Mouse (Mus musculus) forebrain, embryonic 12.5 days (tissue): Measurements from ENCODE around the gene Fat1. TPM values are rescaled to one million over a fixed set of nuclear protein-coding genes. Genes with fewer than 3 reads are reported as not detected.
A peak's percentile ranks its signal among the peaks of the same experiment; 100 is the strongest.
"Not testable (repeated sequence)": the region's sequence is repeated elsewhere in the genome, so short reads cannot be mapped to it uniquely, and the experiment has no call there.

Source experiments
- ATAC-seq: fragments of 200-750 bp; cut with Nextera tagmentation; 2 replicates; pipeline ENCODE4 v1.8.0; 2017; ENCODE audit warnings: moderate TSS enrichment; ENCODE audit not compliant: low FRiP score
- H3K27ac ChIP-seq: fragments of 300-500 bp; sonication (generic); 2 replicates; pipeline ENCODE4 v1.5.1; 2016; ENCODE audit warnings: mild to moderate bottlenecking
- H3K27me3 ChIP-seq: fragments of 300-500 bp; sonication (generic); 2 replicates; pipeline ENCODE4 v1.6.1; 2016; ENCODE audit warnings: mild to moderate bottlenecking
- H3K36me3 ChIP-seq: fragments of 300-500 bp; sonication (generic); replicated peaks from 2 replicates; pipeline ENCODE4 v1.6.1; 2016; ENCODE audit warnings: mild to moderate bottlenecking
- H3K4me1 ChIP-seq: fragments of 300-500 bp; sonication (generic); 2 replicates; pipeline ENCODE4 v1.6.1; 2016
- H3K4me2 ChIP-seq: fragments of 300-500 bp; sonication (generic); 2 replicates; pipeline ENCODE4 v1.6.1; 2016; ENCODE audit warnings: mild to moderate bottlenecking, moderate library complexity
- H3K4me3 ChIP-seq: fragments of 300-500 bp; sonication (generic); replicated peaks from 2 replicates; pipeline ENCODE4 v1.5.1; 2016; ENCODE audit warnings: mild to moderate bottlenecking
- H3K9ac ChIP-seq: fragments of 300-500 bp; sonication (generic); 2 replicates; pipeline ENCODE4 v1.6.1; 2016; ENCODE audit warnings: mild to moderate bottlenecking
- H3K9me3 ChIP-seq: fragments of 300-500 bp; sonication (generic); 2 replicates; pipeline ENCODE4 v1.6.1; 2016
- WGBS: fragments of 180-500 bp; shearing (Covaris S2); methylation state at CpG from one replicate; pipeline ENCODE4 v1.1.7; 2016; 5-methylcytosine and 5-hydroxymethylcytosine counted together
- polyA plus RNA-seq: library from polyadenylated mRNA; unstranded; fragments of >200 nt; fragmentation: Nextera tagmentation; extraction: Ambion mirVana; gene quantifications from 2 replicates; pipeline ENCODE4 v1.2.1, GENCODE M21; 2016

The Fat1 gene
- polyA plus RNA-seq, 1 experiment from 2014 or later: 22.2 TPM

DNA sequence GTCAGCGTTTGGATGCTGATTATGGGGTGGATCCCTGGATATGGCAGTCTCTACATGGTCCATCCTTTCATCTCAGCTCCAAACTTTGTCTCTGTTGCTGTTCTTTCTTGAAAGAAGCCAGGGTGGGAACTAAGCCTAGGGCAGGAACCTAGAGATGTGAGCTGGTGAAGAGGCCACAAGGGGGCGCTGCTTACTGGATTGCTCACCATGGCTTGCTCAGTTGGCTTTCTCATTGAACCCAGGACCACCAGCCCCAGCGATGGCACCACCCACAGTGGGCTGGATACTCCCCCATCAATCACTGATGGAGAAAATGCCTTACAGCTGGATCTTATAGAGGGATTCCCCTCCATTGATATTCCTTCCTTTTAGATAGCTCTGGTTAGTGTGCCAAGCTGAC, 121.6 kb downstream of the Fat1 start:
- H3K9ac ChIP-seq: no peak overlapping the region
- H3K27ac ChIP-seq: no peak overlapping the region
- H3K4me2 ChIP-seq: no peak overlapping the region
- 17% methylated on average over 3 of the region's 3 CpGs for WGBS
- H3K9me3 ChIP-seq: no peaks in the 10 kb centered on the region
- H3K36me3 ChIP-seq: peaks cover 34% of the 10 kb centered on the region
- no peaks in the 10 kb centered on the region for H3K27me3 ChIP-seq
- H3K4me3 ChIP-seq: no peak overlapping the region
- H3K4me1 ChIP-seq: no peaks in the 10 kb centered on the region
- no peak for ATAC-seq

DNA sequence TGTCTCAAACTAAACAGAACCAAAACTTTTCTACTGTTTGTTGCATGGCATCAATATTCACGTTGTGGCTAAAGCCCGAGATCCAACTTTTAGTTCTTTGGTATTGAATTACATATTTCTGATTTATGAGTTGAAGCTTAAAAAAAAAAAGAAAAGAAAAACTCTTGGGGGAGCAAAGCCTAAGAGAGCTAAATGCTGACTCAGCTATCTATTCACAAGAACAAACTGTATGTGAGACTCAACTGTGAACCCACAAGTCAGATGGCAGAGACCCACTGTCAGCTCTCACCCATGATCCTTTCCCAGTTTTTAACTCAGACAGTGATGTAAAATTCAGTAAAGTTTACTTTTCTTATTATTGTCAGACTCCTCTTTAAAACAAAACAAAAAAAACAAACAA, 124.8 kb downstream of the Fat1 start:
- 90% methylated on average over 2 of the region's 2 CpGs for WGBS
- Histone ChIP-seq H3K9me3 (no peaks in the 10 kb centered on the region), H3K27ac (no peak overlapping the region), H3K27me3 (no peaks in the 10 kb centered on the region), H3K36me3 (peaks cover 9% of the 10 kb centered on the region; the same call in 1 of the 2 replicates), H3K4me2 (no peak overlapping the region), H3K4me3 (no peak overlapping the region), H3K4me1 (peaks cover 7% of the 10 kb centered on the region), H3K9ac (no peak overlapping the region)
- no peak for ATAC-seq

DNA sequence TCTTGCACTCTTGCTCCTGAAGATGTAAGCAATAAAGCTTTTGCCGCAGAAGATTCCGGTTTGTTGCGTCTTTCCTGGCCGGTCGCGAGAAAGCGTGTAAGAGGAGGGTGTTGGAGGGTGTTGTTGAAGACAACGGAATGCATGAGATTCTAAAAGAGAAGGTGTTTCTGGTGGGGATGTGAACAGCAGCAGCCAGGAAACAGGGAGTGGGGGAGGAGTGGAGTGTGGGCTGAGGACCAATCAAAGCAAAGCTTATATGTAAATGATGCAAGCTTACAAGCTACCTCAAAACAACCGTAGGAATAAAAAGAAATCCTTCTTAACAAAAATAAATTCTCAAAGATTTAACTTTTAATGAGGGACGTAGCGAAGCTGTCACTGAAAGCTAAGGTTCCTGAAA, 127.1 kb downstream of the Fat1 start:
- Histone ChIP-seq H3K9me3 (no peaks in the 10 kb centered on the region), H3K27me3 (no peaks in the 10 kb centered on the region), H3K4me3 (no peak overlapping the region), H3K4me1 (peaks cover 7% of the 10 kb centered on the region), H3K36me3 (no peaks in the 10 kb centered on the region), H3K4me2 (no peak overlapping the region), H3K27ac (no peak overlapping the region), H3K9ac (no peak overlapping the region)
- ATAC-seq: no peak
- 92% methylated on average over 11 of the region's 11 CpGs for WGBS

DNA sequence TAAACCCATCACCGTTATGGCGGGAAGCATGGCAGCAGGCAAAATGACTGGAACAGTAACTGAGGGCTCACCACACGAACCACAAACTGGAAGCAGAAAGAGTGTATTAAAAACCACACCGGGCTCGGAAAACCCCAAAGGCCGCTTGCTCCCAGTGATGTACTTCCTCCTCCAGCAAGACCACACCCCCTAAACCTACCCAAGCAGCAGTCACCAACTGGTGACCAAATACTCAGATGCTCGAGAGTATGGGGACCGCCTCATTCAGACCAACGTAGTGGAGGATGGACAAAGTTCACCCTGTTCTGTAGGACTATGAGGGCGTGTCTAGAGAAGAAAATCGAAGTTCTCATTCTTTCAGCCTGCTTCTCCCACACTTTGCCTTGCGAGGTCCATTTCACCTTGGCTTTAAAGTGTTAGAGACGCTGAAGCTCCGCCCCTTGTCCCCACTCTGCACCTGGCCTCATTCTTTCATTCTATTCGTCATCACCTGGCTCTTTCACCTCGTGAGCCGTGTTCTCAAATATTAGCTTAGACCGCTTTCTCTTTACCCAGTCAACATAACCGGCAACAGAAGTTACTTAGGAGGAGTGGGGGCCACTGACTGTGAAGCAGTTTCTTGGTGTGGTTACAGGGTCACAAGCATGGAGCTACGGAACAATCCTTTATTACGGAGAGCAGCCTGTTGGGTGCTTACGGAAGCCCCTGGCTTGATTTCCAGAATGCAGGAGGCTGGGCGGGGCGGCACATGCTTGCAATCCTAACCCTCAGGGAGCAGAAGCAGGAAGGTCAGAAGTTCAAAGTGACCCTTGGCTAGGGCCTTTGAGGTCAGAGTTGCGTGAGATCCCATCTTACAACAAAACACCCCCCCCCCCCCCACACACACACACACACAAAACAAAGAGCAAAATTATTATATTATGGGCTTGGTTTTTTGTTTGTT, 128.0 kb downstream of the Fat1 start:
- Histone ChIP-seq H3K4me1 (peaks cover 7% of the 10 kb centered on the region), H3K36me3 (no peaks in the 10 kb centered on the region), H3K4me3 (no peak overlapping the region), H3K9ac (no peak overlapping the region), H3K27ac (no peak overlapping the region), H3K4me2 (no peak overlapping the region), H3K27me3 (no peaks in the 10 kb centered on the region), H3K9me3 (no peaks in the 10 kb centered on the region)
- WGBS: 83% methylated on average over 25 of the region's 25 CpGs
- no peak for ATAC-seq

DNA sequence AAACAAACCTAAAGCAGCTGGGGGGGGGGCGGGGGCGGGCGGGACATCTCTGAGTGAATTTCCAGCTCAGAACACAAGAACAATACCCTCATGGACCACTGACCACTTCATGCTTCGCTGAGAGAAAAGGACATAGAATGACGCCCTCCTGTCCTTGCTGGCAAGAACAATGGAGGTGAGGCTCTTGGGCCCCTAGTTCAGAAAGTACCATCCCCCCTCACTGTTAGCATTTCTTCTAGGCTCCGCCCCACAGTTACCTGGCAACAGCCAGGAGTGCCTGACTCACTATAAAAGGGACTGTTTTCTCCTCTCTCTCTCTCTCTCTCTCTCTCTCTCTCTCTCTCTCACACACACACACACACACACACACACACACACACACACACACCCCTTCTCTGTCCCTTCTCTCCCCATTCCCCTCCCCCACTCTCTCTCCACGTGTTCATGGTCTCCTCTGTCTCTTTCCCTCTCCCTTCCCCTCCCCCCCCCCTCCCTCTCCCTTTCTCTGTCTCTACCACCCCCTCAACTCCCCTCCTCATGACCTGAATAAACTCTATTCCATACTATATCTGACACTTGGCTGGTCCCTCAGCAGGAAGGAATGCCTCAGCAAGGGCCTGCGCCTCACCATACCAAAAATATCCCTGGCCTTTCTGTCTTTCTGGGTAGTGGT, 129.1 kb downstream of the Fat1 start:
- Histone ChIP-seq H3K27me3 (no peaks in the 10 kb centered on the region), H3K36me3 (no peaks in the 10 kb centered on the region), H3K9me3 (no peaks in the 10 kb centered on the region), H3K4me2 (0 out of 2 replicates have a peak overlapping the region, but pooled peaks have one; percentile 8), H3K27ac (no peak overlapping the region), H3K9ac (no peak overlapping the region), H3K4me1 (peaks cover 12% of the 10 kb centered on the region), H3K4me3 (no peak overlapping the region)
- 14% methylated on average over 8 of the region's 8 CpGs for WGBS
- peak; percentile 20; the same call in 1 of the 2 replicates for ATAC-seq

DNA sequence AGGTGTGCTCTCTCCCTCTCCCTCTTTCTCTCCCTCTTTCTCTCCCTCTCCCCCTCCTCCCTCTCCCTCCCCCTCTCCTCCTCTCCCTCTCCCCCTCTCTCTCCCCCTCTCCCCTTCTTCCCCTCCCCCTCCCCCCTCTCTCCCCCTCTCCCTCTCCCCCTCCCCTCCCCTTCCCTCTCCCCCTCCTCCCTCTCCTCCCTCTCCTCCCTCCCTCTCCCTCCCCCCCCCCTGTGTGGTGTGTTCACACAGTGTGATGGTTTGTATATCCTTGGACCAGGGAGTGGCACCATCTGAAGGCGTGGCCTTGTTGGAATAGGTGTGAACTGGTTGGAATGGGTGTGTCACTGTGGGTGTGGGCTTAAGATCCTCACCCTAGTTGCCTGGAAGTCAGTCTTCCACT, 130.1 kb downstream of the Fat1 start:
- not testable (repeated sequence) for ATAC-seq, H3K9me3 ChIP-seq, H3K4me3 ChIP-seq, H3K9ac ChIP-seq, H3K27ac ChIP-seq, H3K27me3 ChIP-seq, H3K36me3 ChIP-seq, H3K4me2 ChIP-seq
- peaks cover 12% of the 10 kb centered on the region for H3K4me1 ChIP-seq
- 50% methylated on average over 1 of the region's 1 CpGs for WGBS

DNA sequence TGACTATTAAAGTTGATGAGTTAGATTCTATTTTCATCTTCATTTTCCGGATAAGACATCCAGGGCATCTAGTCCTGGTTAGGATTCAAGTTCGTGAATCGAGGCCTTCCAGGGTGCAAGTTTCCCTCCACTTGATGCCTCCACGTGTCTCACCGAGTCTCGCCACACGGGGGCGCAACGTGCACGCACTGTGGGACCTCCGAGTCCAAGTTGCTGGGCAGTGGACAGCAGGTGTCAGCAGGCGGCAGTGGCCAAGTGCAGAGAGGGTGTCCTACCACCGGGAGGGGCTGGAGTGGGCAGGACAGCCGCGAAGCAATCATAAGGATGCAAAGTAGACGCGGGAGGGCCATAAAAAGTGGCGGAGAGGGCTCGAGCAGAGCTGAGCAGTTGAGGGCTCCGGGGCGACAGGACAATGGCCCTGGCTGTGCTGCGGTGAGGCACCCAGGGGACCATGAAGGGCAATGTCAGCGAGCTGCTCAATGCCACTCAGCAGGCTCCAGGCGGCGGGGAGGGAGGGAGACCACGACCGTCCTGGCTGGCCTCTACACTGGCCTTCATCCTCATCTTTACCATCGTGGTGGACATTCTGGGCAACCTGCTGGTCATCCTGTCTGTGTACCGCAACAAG, 133.6 kb downstream of the Fat1 start, which contains the start of gene Mtnr1a:
TSS of gene Mtnr1a (plus strand) at position 379 of the 628 bp plus-strand sequence.
- H3K9ac ChIP-seq: peak within 1 kb of the TSS; percentile 49
- H3K36me3 ChIP-seq: no peaks in the 10 kb centered on the region
- H3K4me1 ChIP-seq: peaks cover 12% of the 10 kb centered on the region
- ATAC-seq: peak; percentile 90
- peak within 1 kb of the TSS; percentile 78 for H3K4me2 ChIP-seq
- H3K27me3 ChIP-seq: 0 out of 2 replicates have a peak, but pooled peaks cover 2% of the 10 kb centered on the region
- 6% methylated on average over 29 of the region's 29 CpGs for WGBS
- H3K4me3 ChIP-seq: peak within 1 kb of the TSS; percentile 36
- H3K9me3 ChIP-seq: no peaks in the 10 kb centered on the region
- H3K27ac ChIP-seq: no peak within 1 kb of the TSS

DNA sequence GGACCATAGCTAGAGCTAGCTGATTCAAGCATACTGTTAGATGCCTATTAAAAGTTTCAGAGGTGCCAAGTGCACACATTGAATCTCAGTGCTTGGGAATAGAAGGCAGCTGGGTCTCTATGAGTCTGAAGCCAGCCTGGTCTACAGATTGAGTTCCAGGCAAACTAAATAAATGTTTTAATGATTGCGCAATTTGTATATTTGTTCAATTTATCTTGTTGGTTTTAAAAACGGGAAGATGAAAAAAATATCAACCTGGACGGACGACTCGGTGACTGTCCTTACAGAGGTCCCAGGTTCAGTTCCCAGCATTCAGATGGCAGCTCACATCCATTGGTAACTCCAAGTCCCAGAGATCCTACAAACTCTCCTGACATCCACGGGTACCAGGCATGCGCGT, 135.7 kb downstream of the Fat1 start:
- WGBS: 92% methylated on average over 8 of the region's 8 CpGs
- Histone ChIP-seq H3K27ac (no peak overlapping the region), H3K27me3 (0 out of 2 replicates have a peak, but pooled peaks cover 2% of the 10 kb centered on the region), H3K9ac (no peak overlapping the region), H3K4me2 (no peak overlapping the region), H3K9me3 (no peaks in the 10 kb centered on the region), H3K4me1 (peaks cover 5% of the 10 kb centered on the region; the same call in 1 of the 2 replicates), H3K36me3 (no peaks in the 10 kb centered on the region), H3K4me3 (no peak overlapping the region)
- no peak for ATAC-seq

DNA sequence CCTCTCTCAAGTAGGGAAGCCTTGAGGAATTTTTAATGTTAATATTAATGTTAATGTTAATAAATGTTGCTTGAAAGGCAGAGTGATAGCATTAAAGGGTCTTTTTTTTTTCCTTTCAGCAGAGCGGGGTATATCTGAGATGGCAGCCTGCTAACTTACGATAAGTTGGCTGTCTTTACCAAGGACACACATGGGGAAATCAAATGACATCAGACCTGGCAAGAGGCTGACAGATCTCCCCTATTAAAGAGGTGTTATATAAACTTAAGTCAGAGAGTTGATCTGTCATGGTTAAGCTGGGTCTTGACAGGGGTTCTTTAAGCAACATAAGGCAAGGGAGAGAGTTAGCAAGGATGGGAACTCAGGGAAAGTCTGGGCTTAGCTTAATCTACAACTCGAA, 145.6 kb downstream of the Fat1 start:
- Histone ChIP-seq H3K4me2 (no peak overlapping the region), H3K27me3 (no peaks in the 10 kb centered on the region), H3K4me1 (no peaks in the 10 kb centered on the region), H3K4me3 (no peak overlapping the region), H3K9ac (no peak overlapping the region), H3K27ac (no peak overlapping the region), H3K9me3 (no peaks in the 10 kb centered on the region), H3K36me3 (no peaks in the 10 kb centered on the region)
- no peak for ATAC-seq
- WGBS: 92% methylated on average over 3 of the region's 3 CpGs

DNA sequence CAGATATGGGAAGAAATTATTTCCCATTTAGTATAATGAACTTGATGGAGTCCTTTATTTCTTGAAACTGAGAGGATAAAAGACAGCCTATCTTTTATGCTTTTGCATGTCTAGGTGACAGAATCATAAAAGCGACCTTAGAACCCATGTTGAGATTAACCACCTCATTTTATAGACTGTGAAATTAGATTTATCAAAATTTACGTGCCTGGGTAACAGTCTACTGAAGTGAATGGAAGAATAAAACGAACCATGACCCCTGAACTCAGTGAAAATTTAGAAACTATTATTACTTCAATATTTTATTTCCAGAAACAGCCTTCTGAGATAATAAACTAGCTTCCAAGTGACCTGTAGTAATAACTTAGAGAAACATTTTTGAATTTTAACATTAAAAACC, 158.4 kb downstream of the Fat1 start:
- Histone ChIP-seq H3K4me3 (no peak overlapping the region), H3K36me3 (no peaks in the 10 kb centered on the region), H3K27me3 (no peaks in the 10 kb centered on the region), H3K9me3 (no peaks in the 10 kb centered on the region), H3K9ac (no peak overlapping the region), H3K4me2 (no peak overlapping the region), H3K4me1 (no peaks in the 10 kb centered on the region), H3K27ac (no peak overlapping the region)
- 86% methylated on average over 3 of the region's 3 CpGs for WGBS
- ATAC-seq: no peak
